Mouse (Mus musculus): ENCODE results near the gene Spata31d1b.

GRCm38 (mm10) chr13:59663939-59664712 is 48.0 kb upstream of the Spata31d1b start:
- TF ChIP-seq CTCF (IDR thresholded peaks at IDR 0.05; ENCODE audit: low read depth): no peak
- TF ChIP-seq EP300 (optimal IDR thresholded peaks at IDR 0.05): no peak

Data from stomach, postnatal 0 days (tissue).